22 mouse cellular contexts compared by ENCODE assay signal in genomic region chr17:62827549-62827948, GRCm38 (mm10). TPM values are rescaled to one million over a fixed set of nuclear protein-coding genes. Genes with fewer than 3 reads are reported as not detected.
DNase-seq lines count a peak whose midpoint lies in the region; ATAC-seq lines count a peak whose summit lies in the region.
"Had no signal": no experiment of that assay in that cellular context is flagged by ENCODE, and none has a peak within 500 bp of the region (broad histone marks: within the 10 kb centered on the region; RNA-seq: fewer than 3 reads in every experiment).

No protein-coding gene starts in this region.

- no peak overlapping the region for H3K4me3 ChIP-seq in midbrain, embryonic 12.5 days
- no peak overlapping the region for H3K4me3 ChIP-seq in midbrain, embryonic 10.5 days
- H3K4me3 ChIP-seq in midbrain, embryonic 14.5 days (replicated peaks; ENCODE audit: low read depth, low read length) = no peak overlapping the region
- H3K4me3 ChIP-seq in midbrain, embryonic 15.5 days = no peak overlapping the region
- H3K4me3 ChIP-seq: embryonic facial prominence, embryonic 13.5 days; embryonic facial prominence, embryonic 15.5 days; erythroblast, embryonic 14.5 days; forebrain, embryonic 10.5 days; forebrain, embryonic 12.5 days had no signal

- no peak for DNase-seq in midbrain, embryonic 10.5 days (ENCODE audit: low spot score)
- DNase-seq in midbrain, embryonic 14.5 days = no peak
- DNase-seq in right cerebral cortex, adult 2 months (ENCODE audit: low spot score in 2 of 2) = no peak
- DNase-seq: adrenal gland, adult 2 months; adrenal gland, postnatal 10 days; adrenal gland, postnatal 25 days; cerebellum, adult 11 months; cerebellum, adult 18-20 months; cerebellum, adult 8-10 months; cerebellum, adult 9-11 months; cerebellum, postnatal 14 days; cerebellum, postnatal 36 days; embryo, embryonic 11 days had no signal

- 41% methylated on average over 6 of the region's 6 CpGs for WGBS in midbrain, embryonic 12.5 days
- WGBS in midbrain, embryonic 10.5 days = 51% methylated on average over 6 of the region's 6 CpGs
- 43% methylated on average over 6 of the region's 6 CpGs for WGBS in midbrain, embryonic 14.5 days
- WGBS in midbrain, embryonic 15.5 days = 55% methylated on average over 6 of the region's 6 CpGs

- no peaks in the 10 kb centered on the region for H3K9me3 ChIP-seq in midbrain, embryonic 12.5 days
- H3K9me3 ChIP-seq in midbrain, embryonic 10.5 days (replicated peaks) = no peaks in the 10 kb centered on the region
- no peaks in the 10 kb centered on the region for H3K9me3 ChIP-seq in midbrain, embryonic 14.5 days (ENCODE audit: control insufficient read depth, low read length)
- H3K9me3 ChIP-seq in midbrain, embryonic 15.5 days = no peaks in the 10 kb centered on the region
- H3K9me3 ChIP-seq: embryonic facial prominence, embryonic 13.5 days; embryonic facial prominence, embryonic 15.5 days; forebrain, embryonic 10.5 days; forebrain, embryonic 12.5 days had no signal

- 0 out of 2 replicates have a peak, but pooled peaks cover 4% of the 10 kb centered on the region for H3K27me3 ChIP-seq in midbrain, embryonic 12.5 days
- peaks cover 57% of the 10 kb centered on the region for H3K27me3 ChIP-seq in midbrain, embryonic 10.5 days (ENCODE audit: low read depth, poor library complexity, severe bottlenecking)
- H3K27me3 ChIP-seq in midbrain, embryonic 14.5 days (ENCODE audit: control insufficient read depth, insufficient read depth, low read length) = no peaks in the 10 kb centered on the region
- H3K27me3 ChIP-seq in midbrain, embryonic 15.5 days (replicated peaks) = no peaks in the 10 kb centered on the region
- H3K27me3 ChIP-seq: embryonic facial prominence, embryonic 13.5 days; embryonic facial prominence, embryonic 15.5 days; forebrain, embryonic 12.5 days had no signal

- peaks cover 25% of the 10 kb centered on the region for H3K4me1 ChIP-seq in midbrain, embryonic 12.5 days
- peaks cover 70% of the 10 kb centered on the region for H3K4me1 ChIP-seq in midbrain, embryonic 10.5 days
- peaks cover 21% of the 10 kb centered on the region; the same call in 1 of the 2 replicates for H3K4me1 ChIP-seq in midbrain, embryonic 14.5 days (ENCODE audit: control insufficient read depth, insufficient read depth, low read length)
- peaks cover 24% of the 10 kb centered on the region for H3K4me1 ChIP-seq in midbrain, embryonic 15.5 days

- no peak overlapping the region for H3K4me2 ChIP-seq in midbrain, embryonic 12.5 days (replicated peaks)
- peak overlapping the region; percentile 22 for H3K4me2 ChIP-seq in midbrain, embryonic 14.5 days (ENCODE audit: low read length)
- 0 out of 2 replicates have a peak overlapping the region, but pooled peaks have one; percentile 9 for H3K4me2 ChIP-seq in midbrain, embryonic 15.5 days
- H3K4me2 ChIP-seq: embryonic facial prominence, embryonic 13.5 days; embryonic facial prominence, embryonic 15.5 days; forebrain, embryonic 12.5 days had no signal

- H3K27ac ChIP-seq in midbrain, embryonic 12.5 days (replicated peaks) = 0 out of 2 replicates have a peak overlapping the region, but pooled peaks have one; percentile 25
- no peak overlapping the region for H3K27ac ChIP-seq in midbrain, embryonic 10.5 days (replicated peaks)
- H3K27ac ChIP-seq in midbrain, embryonic 14.5 days (replicated peaks; ENCODE audit: low read depth, low read length) = 0 out of 2 replicates have a peak overlapping the region, but pooled peaks have one; percentile 26
- peak overlapping the region; percentile 34; the same call in 1 of the 2 replicates for H3K27ac ChIP-seq in midbrain, embryonic 15.5 days
- H3K27ac ChIP-seq: embryonic facial prominence, embryonic 13.5 days; embryonic facial prominence, embryonic 15.5 days; forebrain, embryonic 10.5 days; forebrain, embryonic 12.5 days had no signal

- no peak overlapping the region for H3K9ac ChIP-seq in midbrain, embryonic 12.5 days (replicated peaks)
- no peak overlapping the region for H3K9ac ChIP-seq in midbrain, embryonic 14.5 days (replicated peaks; ENCODE audit: low read length)
- no peak overlapping the region for H3K9ac ChIP-seq in midbrain, embryonic 15.5 days
- H3K9ac ChIP-seq: embryonic facial prominence, embryonic 13.5 days; embryonic facial prominence, embryonic 15.5 days; forebrain, embryonic 12.5 days had no signal

- no peak for ATAC-seq in midbrain, embryonic 12.5 days (ENCODE audit: low FRiP score, low read depth)
- no peak for ATAC-seq in midbrain, embryonic 14.5 days (ENCODE audit: low FRiP score, low TSS enrichment)
- ATAC-seq in midbrain, embryonic 15.5 days (replicated peaks) = no peak
- ATAC-seq: forebrain, embryonic 14.5 days; forebrain, embryonic 16.5 days had no signal

- no peaks in the 10 kb centered on the region for H3K36me3 ChIP-seq in midbrain, embryonic 12.5 days
- H3K36me3 ChIP-seq in midbrain, embryonic 10.5 days = no peaks in the 10 kb centered on the region
- H3K36me3 ChIP-seq in midbrain, embryonic 14.5 days (ENCODE audit: control insufficient read depth, insufficient read depth, low read length) = no peaks in the 10 kb centered on the region
- no peaks in the 10 kb centered on the region for H3K36me3 ChIP-seq in midbrain, embryonic 15.5 days (replicated peaks)
- H3K36me3 ChIP-seq: embryonic facial prominence, embryonic 13.5 days; embryonic facial prominence, embryonic 15.5 days; forebrain, embryonic 10.5 days; forebrain, embryonic 12.5 days had no signal

RNA-seq across cellular contexts. Expression of gene Efna5, which starts 53.6 kb away (rescaled TPM):
- 85.4 and 115 TPM in 2 replicates for polyA plus RNA-seq in midbrain, embryonic 12.5 days (2016; fragmentation: Nextera tagmentation; extraction: Ambion mirVana)
- 58.8 and 80.0 TPM in 2 replicates for polyA plus RNA-seq in midbrain, embryonic 10.5 days (2016; fragmentation: Nextera tagmentation; extraction: Ambion mirVana)
- polyA plus RNA-seq in midbrain, embryonic 14.5 days (2014; fragmentation: Nextera tagmentation; extraction: Ambion mirVana) = 53.0 and 90.8 TPM in 2 replicates
- 59.8 and 74.6 TPM in 2 replicates for polyA plus RNA-seq in midbrain, embryonic 15.5 days (2015; fragmentation: Nextera tagmentation; extraction: Ambion mirVana)
- polyA plus RNA-seq: erythroblast, embryonic 14.5 days had no signal
